Mouse (Mus musculus): ENCODE data around the gene Trim56.

Trim56 gene

GRCm38 (mm10) chr5:137077187-137077586 is 38.8 kb downstream of the Trim56 start:
- DNase-seq (ENCODE audit: low read depth in 2 of 2, low spot score in 2 of 2) = no peak

GRCm38 (mm10) chr5:137076191-137076930 is 39.6 kb downstream of the Trim56 start:
- no peak for DNase-seq (ENCODE audit: low read depth in 2 of 2, low spot score in 2 of 2)

- no peak for DNase-seq (ENCODE audit: low read depth in 2 of 2, low spot score in 2 of 2)
Observed at GRCm38 (mm10) chr5:137075726-137076125, 40.3 kb downstream of the Trim56 start.

- DNase-seq (ENCODE audit: low read depth in 2 of 2, low spot score in 2 of 2) = no peak
Observed at GRCm38 (mm10) chr5:137074191-137074651, 41.8 kb downstream of the Trim56 start.

- DNase-seq (ENCODE audit: low read depth in 2 of 2, low spot score in 2 of 2) = no peak
Observed at GRCm38 (mm10) chr5:137073141-137073540, 42.9 kb downstream of the Trim56 start.

GRCm38 (mm10) chr5:137072079-137072960 is 43.7 kb downstream of the Trim56 start, which contains the start of gene Serpine1:
TSS of gene Serpine1 (minus strand) at chr5:137072268.
- DNase-seq (ENCODE audit: low read depth in 2 of 2, low spot score in 2 of 2) = peak in 1 of 2 experiments; percentile 10

- no peak for DNase-seq (ENCODE audit: low read depth in 2 of 2, low spot score in 2 of 2)
Observed at GRCm38 (mm10) chr5:137070881-137071605, 45.0 kb downstream of the Trim56 start.

GRCm38 (mm10) chr5:137068711-137069110 is 47.3 kb downstream of the Trim56 start:
- DNase-seq (ENCODE audit: low read depth in 2 of 2, low spot score in 2 of 2) = no peak

- no peak for DNase-seq (ENCODE audit: low read depth in 2 of 2, low spot score in 2 of 2)
Observed at GRCm38 (mm10) chr5:137065923-137066322, 50.1 kb downstream of the Trim56 start.

- no peak for DNase-seq (ENCODE audit: low read depth in 2 of 2, low spot score in 2 of 2)
Observed at GRCm38 (mm10) chr5:137065454-137065853, 50.6 kb downstream of the Trim56 start.

GRCm38 (mm10) chr5:137062601-137063000 is 53.4 kb downstream of the Trim56 start:
- no peak for DNase-seq (ENCODE audit: low read depth in 2 of 2, low spot score in 2 of 2)

GRCm38 (mm10) chr5:137061809-137062481 is 54.1 kb downstream of the Trim56 start:
- peak in 1 of 2 experiments; percentile 7 for DNase-seq (ENCODE audit: low read depth in 2 of 2, low spot score in 2 of 2)
